Mouse (Mus musculus): Measurements from ENCODE around the gene Commd3. TPM values are rescaled to one million over a fixed set of nuclear protein-coding genes. Genes with fewer than 3 reads are reported as not detected.

The Commd3 gene
- total RNA-seq, 4 experiments from 2014 or later, result 85.0 to 101 (median 91.1) TPM

DNA sequence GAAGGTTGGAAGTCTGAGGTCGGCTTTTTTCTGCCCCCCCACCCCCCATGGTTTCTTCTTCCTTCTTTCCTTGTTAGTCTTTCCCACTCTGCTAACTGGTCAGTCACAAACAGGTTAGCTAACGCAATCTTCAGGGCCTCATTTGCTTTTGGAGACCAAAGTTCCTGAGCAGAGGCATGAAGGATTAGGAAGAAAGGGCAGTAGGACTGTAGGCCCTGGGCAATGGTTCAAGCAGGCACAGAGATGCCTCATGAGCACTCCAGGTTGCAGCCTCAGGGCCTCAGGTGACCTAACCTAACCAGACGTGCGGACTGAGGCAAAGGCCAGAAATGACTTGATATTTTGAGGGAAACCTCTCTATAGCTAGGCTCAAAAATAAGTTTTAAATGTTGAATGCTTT lies 46.3 kb downstream of the Commd3 start:
- no peak for DNase-seq (ENCODE audit: low spot score in 2 of 2)

- no peak for DNase-seq (ENCODE audit: low spot score in 2 of 2)
Measured at GRCm38 (mm10) chr2:18722208-18722830, 50.1 kb downstream of the Commd3 start.

- DNase-seq (ENCODE audit: low spot score in 2 of 2), result no peak
Measured at GRCm38 (mm10) chr2:18724462-18724861, 52.3 kb downstream of the Commd3 start.

Other genes with a start within 250 kb of the Commd3 start
- 10 to 100 TPM; 45.0 to 53.8 (median 49.1) TPM for gene Bmi1, start 4.6 kb downstream of the Commd3 start, total RNA-seq (2022)
- gene Spag6, start 21.6 kb downstream of the Commd3 start, total RNA-seq (2022), result 10 to 100 TPM in 2 of 4 experiments, 1 to 10 TPM in 2; 8.9 to 13.3 (median 10.2) TPM